Mouse (Mus musculus) cerebellum, postnatal 14 days (tissue): Measurements from ENCODE around the gene Efemp2.

Source experiments
- DNase-seq, 2 experiments: peaks; one replicate each; pipeline ENCODE4 v3.0.0; 2021; ENCODE audit warnings: mixed read lengths in 2 of 2

Efemp2 gene

DNA sequence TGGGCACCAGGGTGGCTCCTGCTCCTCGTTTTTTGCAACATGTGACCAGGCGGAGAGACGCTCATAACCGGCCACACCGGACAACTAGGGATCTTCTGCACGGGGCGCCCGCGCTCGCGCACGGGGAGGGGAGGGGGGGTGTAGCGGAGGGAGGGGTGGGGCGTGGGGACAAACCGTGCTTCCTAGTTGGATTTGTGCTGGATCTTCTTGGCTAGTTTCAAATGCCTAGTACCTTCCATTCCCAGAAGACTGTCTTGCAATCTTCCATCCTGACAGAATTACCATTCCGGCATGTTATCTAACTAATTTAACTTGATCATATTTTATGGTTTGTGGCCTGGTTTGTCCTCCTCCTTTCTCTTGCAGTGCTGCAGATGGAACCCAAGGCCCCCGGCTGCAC, 29.9 kb downstream of the Efemp2 start, which contains the start of gene 1700020D05Rik:
1700020D05Rik (minus strand) TSS at position 101 of the 400 bp plus-strand sequence.
- no peak for DNase-seq

DNA sequence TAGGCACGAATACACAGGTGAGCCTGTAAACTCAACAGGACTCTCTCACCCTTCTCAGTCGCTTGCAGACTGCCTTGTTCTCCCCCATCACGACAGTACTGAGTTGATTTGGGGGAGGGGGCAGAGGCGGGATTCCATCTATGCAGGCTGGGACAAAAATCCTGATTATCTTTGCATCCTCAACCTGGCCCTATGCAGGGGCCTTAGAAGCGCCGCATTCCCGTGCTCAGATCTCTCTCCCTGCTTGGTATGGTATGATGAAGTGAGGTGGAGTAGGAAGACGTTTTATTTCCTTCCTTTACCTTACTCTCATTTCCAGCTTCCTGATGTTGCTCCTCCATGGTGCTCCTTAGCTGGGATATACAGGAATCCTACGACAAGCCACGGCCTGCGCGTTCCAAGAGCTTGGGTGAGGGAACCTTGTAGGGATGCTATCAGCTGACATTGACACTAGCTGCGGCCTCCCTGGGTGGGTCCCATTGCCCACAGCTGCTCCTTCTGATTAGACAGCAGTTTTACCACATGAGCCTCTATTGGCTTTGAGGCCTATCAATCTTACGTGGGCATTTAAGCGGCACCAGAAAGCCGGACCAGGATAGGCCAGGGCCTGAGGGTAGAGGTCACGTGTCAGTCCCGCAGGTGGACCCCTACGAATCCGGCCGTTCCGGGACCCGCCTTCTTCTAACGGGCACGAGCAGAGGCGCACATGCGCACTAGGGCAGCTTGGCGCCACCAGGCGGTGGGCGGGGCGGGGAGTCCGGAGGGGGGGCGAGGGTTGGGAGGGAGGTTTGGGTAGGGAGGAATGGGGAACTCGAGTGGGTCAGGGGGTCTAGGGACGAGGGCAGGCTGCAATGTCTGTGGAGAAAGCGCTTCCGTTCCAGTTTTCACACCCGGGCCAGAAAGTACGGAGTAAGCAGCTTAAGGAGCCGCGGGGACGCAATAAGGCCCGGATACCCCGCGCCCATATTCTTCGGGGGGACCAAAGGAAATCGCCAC, 36.6 kb downstream of the Efemp2 start, which contains the start of gene Snx32:
Snx32 (minus strand) TSS at position 508 of the 996 bp plus-strand sequence.
- peak; percentile 98 to 99 for DNase-seq

DNA sequence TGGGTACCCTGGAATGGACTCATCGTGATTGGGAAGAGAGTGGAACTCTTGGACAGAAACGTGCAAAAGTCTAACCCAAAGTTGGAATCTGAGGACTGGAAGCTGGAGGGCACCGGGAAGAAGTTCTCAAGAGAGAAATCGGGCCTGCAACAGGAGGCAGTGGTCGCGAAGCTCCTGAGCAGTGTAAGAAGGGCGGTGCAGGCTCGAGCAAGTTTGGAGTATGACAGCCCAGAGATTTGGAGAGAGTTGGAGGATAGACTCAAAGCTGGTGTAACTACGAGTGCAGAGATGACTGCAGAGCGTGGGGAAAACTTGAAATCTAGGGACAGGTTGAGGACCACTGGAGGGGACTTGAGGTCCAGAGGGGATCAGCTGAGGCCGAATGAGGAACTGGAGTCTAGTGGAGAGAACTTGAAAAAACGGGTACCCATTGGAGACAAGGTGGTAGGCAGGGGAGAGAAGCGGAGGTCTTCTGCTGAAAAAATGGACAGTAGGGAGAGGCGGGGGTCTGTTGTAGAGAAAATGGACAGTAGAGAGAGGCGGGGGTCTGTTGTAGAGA, 37.4 kb downstream of the Efemp2 start:
- no peak for DNase-seq

DNA sequence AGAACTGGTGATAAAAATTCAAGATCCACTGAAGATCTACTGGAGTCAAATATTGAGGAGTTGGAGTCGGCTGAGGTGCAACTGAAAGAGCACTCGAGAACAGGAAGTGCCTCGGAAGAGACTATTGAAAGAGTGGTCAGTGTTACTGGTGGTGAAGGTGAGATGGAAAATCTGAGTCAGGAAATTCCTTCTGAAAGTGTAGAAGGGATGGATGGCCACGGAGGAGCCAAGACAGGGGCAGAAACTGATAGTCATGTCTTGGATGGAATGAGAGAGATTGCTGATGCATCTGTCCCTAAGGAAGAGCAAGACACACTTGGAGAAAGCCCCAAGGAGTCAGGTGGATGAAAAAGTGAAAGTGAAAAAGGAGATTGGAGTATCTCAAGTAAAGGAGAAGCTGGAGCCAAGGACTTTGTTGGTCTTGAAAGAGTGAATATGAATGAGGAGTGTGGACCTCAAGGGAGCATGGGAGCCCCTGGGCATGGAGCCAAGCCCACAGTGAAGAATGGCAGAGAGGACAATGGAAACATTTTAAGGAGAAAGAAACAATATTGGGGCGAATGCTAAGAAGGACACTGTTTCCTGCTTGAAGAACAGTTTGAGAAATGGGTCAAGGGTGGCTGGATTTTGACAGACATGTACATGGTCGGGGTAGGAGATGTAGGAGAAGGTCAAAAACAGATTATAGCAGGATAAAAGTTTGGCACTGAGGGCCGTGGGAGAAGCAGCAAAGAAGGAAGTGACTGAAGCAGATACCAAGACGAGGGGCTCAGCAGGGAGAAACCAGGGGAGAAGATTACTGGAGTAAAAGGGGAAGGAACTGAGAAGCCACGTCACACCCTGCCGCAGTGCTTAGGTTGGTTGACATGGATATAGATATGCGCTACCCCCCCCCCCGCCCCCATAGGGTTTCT, 38.6 kb downstream of the Efemp2 start:
- no peak for DNase-seq

DNA sequence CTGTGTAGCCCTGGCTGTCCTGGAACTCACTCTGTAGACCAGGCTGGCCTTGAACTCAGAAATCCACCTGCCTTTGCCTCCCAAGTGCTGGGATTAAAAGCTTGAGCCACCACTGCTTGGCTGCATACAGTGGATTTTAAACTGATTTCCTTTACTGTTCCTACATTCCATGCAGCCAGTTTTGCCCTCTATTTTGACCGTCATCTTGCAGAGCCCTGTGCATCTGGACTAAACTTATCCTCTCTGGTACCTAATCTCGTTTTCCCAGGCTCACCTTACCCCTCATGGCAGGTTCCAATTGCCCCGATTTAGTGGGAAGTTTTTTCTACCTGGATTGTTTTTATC, 39.2 kb downstream of the Efemp2 start:
- no peak for DNase-seq

DNA sequence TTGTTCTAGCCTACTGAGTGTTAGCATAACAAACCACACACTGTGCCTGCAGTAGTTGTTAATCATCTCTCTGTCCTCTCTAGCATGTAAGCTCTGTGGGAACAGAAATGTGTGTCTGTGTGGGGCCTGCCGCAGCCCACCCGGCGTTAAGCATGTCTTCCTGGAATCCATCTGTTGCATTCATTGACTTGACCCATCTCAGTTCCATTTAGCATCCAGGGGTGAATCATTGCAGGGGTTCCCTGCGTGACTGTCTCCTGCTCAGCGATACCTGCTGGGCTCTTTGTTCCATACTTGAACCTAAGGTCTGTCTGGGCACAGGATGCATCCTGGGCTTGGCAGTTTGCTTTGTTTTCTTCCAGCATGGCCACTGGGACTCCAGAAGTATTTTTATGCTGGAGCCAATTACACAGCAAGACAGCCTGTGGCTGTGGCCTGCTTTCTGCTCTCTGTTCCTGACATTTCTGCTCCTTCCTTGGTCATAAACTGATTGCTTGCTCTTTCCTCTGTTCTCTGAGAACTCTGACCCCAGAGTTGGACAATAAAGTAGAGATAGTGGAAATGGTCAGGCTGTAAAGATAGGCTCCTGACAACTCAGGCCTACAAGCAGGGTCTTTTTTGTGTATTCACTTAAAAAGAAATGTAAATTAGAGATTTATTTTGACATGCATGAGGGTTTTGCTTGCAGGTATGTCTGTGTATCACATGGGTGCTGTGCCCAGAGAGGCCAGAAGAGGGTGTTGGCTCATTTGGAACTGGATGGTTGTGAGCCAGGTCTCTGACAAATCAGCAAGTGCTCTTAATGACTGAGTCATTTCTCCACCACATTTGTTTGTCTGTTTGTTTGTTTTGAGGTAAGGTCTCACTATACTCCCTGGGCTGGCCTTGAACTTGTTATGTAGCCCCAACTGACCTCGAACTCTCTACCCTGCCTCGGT, 42.4 kb downstream of the Efemp2 start:
- no peak for DNase-seq

DNA sequence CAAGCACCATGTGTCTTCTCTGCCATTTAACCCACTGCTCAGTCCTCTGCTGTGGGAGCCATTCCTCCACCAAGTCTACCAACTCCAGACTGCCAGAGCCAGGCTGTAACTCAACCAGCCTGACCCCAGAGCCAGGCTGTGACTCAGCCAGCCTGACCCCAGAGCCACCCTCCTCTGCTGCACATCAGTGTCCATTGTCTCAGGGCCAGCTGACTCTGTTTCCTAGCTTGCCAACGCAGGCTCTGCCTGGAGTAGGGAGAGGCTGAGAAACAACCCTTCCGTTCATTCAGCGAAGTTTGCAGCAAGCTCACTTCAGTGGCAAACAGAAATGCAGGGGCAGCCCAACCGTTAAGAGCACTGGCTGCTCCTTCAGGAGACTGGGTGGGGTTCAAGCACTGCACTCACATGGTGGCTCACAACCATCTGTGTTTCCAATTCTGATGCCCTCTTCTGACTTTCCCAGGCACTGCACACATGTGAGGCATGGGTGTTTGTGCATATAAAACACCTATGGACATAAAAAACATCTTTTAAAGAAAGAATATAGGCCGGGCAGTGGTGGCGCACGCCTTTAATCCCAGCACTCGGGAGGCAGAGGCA, 43.3 kb downstream of the Efemp2 start:
- no peak for DNase-seq

DNA sequence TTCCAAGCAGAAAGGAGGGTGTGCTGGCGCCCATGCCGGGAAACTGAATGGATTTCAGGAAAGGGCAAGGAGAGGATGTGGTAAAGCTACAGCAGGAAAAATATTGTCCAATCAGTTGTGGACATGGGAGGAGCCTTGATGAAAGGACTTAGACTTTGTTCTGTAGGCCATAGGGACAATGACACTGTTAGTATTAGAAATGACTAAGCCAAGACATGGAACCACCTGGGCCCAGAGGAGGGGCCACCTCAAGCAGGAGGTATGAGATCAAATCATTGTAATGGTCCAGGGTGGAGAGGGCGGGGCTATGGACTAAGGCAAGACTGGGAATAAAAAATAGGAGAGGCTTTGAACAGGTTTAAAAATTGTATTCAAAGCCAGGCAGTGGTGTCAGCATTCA, 45.0 kb downstream of the Efemp2 start:
- no peak for DNase-seq

DNA sequence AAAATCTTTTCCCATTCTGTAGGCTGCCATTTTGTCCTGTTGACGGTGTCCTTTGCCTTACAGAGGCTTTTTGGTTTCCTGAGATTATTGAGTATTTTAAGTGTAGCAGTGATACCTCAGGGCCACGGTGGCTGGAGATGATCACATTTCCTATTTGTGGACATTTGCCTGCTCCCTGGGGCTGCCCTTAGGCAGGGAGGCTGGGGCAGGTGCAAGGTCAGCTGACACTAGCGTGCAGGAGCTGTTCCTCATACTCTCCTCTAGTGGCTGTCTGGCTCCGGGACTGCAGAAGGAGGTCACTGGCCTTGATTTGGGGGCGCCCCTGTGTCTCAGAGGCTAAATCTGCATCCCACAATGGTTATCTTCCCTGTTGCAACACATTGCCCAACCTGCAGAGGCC, 51.5 kb downstream of the Efemp2 start:
- no peak for DNase-seq

DNA sequence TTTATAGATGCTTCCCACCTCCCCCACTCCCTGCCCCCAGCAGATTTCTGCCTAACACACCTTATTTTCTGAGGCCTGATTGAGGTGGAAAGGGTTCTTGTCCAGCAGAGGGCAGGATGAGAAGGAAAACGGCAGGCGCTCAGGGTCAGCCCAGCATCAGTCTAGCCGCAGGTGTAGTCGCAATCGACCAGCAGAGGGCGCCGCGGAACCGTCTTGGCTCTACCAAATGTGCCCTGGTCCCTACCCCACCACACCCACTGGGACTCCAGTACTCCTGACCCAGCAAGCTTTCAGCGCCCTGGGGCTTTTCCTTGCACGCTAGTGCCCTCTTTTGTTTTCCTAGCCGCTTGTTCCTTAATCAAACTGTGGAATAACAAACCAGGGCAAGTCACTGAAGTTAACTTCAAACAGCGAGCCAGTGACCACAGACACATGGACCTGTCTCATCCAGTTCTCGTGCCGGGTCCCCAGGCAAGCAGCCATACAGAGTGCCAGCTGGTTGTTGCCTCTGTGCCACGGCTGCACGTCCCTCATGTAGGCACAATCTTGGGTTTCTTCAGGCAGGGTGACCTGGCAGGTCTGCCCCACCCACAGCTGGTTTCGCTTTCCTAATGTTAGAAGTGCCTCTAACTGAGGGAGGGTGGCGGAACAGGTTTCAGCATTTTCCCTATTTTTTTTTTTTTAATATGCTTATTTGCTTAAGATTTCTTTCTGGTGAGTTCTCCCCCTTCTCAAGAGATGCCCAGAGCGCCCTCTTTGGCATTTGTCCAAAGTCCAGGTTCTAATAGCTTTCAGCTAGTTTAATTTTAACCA, 55.8 kb downstream of the Efemp2 start:
- peak; percentile 98 to 99 for DNase-seq

DNA sequence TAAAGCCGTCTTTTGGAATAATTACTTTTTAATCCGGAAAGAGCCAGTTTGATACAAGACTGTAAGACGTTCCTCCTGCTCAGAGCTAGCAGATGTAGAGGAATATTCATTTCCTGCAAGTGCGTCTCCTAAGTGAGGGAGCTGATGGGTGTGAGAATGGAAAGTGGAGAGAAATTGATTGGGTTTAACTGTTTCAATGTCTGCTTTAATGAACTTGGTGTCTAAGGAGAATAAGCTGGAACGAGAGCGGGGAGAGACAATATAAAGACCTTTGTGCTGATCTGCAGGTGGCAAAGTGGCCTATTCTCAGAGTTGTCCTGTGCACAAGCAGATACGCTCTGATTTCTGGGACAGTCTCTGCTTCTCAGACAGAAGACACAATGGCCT, 56.4 kb downstream of the Efemp2 start:
- no peak for DNase-seq
